Mouse (Mus musculus) thymus, postnatal 25 days (tissue): ENCODE data around the gene Ifna15.
A peak's percentile ranks its signal among the peaks of the same experiment; 100 is the strongest.
"Not testable (repeated sequence)": the region's sequence is repeated elsewhere in the genome, so short reads cannot be mapped to it uniquely, and the experiment has no call there.

Source experiments
- DNase-seq: peaks from one replicate; pipeline ENCODE4 v3.0.0; 2022

Gene Ifna15

DNA sequence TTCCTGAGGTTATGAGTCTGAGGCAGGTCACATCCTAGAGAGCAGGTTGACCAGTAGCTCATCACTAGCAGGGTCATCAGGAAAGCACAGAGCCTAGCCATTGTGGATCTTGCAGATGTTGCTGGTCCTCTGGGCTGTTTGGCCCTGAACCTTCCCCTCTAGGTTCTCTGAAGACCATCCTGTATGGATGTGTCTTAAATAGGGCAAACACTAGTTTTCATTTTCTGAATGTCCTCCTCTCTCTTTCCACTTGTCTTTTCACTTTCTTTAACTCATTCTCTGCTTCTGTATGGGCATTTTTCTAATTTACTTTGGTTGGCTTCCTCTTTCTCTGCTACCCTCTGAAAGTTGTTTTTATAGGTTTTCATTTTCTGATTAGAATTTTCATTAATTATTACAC, at the start of gene Ifna15:
Ifna15 (minus strand) TSS at position 101 of the 400 bp plus-strand sequence.
- DNase-seq, result not testable (repeated sequence)

DNA sequence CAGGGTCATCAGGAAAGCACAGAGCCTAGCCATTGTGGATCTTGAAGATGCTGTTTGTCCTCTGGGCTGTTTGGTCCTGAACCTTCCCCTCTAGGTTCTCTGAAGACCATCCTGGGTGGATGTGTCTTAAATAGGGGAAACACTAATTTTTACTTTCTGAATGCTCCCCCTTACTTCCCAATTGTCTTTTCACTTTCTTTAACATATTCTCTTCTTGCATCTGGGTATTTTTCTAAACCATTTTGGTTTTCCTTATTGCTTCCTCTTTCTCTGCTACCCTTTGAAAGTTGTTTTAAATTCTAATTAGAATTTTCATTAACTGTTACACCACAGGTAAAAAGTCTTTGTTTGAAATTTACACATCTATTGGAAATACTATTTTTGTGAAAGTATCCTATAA, 45.2 kb upstream of the Ifna15 start, which contains the start of gene Ifna12:
Ifna12 (minus strand) TSS at position 101 of the 400 bp plus-strand sequence.
- no peak for DNase-seq

DNA sequence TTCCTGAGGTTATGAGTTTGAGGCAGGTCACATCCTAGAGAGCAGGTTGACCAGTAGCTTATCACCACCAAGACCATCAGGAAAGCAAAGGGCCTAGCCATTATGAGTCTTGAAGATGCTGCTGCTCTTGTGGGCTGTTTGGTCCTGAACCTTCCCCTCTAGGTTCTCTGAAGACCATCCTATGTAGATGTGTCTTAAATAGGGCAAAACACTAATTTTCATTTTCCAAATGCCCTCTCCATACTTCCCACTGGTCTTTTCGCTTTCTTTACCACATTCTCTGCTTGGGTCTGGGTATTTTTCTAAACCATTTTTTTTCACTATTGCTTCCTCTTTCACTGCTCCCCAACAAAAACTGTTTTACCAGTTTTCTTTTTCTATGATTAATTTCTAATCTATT, 34.2 kb upstream of the Ifna15 start, which contains the start of gene Ifna9:
Ifna9 (minus strand) TSS at position 101 of the 400 bp plus-strand sequence.
- no peak for DNase-seq

DNA sequence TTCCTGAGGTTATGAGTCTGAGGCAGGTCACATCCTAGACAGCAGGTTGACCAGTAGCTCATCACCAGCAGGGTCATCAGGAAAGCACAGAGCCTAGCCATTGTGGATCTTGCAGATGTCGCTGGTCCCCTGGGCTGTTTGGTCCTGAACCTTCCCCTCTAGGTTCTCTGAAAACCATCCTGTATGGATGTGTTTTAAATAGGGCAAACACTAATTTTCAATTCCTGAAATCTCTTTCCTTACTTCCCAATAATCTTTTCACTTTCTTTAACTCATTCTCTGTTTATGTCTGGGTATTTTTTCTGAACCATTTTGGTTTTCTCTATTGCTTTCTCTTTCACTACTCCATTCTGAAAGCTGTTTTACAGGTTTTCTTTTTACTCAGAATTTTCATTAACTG, 13.7 kb upstream of the Ifna15 start, which contains the start of gene Ifna14:
Ifna14 (minus strand) TSS at position 101 of the 400 bp plus-strand sequence.
- no peak for DNase-seq

DNA sequence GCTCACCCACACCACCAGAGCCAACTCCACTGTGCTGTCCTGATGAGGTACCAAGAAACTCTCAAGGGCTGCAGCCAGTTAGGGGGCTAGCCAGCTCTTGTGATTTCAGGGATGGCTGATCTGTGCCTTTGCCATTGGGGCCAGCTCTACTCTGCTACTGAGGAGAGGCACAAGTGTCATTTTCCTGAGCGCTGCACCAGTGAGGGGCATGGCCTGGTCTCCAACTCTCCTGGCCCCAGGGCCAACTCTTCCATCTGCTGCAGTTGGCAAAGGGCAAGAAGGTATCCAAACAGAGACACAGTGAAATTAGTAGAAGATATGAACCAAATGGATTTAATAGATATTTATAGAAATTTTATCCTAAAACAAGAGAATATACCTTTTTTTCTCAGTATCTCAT, 3.7 kb upstream of the Ifna15 start:
- DNase-seq, result no peak

DNA sequence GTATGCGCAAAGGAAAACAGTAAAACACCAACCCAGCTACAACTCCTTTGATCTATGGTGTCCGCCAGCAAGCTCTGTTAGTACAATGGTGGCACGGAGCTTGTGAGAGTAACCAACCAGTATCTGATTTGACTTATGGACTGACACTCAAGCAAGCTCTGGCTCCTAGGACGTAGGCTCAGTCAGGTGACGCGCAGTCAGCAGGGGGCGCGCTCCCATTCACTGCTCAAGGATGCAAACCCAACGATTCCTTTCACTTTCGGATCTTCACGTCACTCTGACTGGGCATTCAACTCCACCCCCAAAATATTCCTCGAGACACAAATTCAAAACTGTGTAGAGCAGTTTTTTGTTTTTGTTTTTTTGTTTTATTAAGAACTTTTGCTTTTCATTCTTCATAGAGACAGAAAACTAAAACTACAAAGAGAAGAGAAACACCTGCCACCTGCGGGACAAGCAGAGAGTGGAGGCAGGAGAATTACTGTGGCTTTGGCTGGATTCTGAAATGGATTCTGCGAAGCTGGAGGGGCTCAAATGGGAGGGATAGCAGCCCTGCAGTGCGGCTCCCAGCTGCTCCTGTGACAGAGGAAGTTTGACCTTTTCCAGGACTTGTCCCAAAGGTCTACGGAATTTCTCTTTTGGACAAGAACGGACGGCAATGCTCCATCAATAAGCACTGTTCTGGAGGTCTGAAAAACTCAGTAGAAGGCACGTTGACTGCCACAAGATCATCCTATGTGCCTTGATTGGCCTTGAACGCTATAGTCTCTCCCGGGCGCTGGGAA, 7.7 kb downstream of the Ifna15 start:
- DNase-seq, result peak; percentile 80

DNA sequence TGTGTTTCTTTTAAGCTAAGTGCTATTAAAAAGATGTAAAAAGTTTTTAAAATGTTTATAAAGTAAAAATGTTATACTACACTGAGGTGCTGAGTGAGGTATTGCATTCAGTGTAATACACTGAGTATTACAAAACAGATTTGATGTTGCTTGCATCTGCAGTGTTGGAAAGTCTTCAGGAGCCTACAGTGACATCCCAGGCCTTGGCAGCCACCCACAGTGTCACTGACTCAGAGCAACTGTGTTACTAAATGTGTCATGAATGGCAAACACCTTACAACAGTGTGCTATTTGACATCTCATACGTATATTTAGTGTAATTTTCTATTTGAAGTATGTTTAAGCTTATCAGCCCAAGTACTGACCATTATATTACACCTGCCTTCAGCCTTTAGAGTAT, 10.1 kb downstream of the Ifna15 start:
- DNase-seq, result no peak

DNA sequence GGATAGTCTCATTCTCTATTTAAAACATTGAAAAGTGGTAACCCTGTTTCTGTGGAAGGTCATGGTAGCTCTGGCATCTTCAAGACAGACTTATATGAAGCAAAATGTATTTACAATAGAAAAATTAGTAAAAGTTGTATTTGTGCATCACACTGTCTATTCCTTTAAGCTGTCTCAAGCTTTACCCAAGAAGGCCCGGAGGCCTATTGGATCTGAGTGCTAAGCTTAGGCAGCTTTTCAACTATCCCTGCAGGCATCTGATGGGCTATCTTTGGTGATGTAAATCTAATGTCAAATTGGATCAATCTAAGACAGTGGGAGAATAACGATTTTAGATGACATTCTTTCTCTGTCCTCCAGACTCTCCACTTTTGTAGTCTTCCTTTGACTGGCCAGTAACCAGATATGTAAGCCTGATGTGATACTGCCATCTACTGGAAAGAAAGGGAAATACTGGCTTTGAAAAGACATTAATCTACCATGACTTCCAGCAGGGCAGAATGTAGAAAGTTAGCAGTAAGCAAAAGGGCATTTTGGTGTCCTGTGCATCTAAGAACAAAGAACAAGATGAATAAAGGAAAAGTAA, 14.3 kb downstream of the Ifna15 start:
- DNase-seq, result no peak

DNA sequence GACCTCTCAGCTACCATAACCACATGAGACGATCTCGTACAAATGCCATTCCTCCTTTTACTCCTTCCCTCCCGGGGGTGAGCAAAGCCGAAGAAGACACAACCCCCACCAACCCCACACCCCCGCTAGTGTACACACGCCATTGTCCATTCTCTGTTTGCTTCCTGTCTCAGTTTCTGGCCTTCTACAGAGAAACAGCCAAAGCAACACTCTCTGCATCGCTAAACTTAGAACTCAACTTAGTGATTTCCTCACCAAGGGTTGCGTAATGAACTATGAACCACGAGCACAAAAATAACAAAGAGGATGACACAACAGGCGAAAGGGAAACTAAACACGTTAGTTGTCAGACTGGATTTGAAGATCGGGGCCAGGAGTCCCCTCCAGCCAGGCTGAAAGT, 20.7 kb downstream of the Ifna15 start:
- DNase-seq, result no peak

DNA sequence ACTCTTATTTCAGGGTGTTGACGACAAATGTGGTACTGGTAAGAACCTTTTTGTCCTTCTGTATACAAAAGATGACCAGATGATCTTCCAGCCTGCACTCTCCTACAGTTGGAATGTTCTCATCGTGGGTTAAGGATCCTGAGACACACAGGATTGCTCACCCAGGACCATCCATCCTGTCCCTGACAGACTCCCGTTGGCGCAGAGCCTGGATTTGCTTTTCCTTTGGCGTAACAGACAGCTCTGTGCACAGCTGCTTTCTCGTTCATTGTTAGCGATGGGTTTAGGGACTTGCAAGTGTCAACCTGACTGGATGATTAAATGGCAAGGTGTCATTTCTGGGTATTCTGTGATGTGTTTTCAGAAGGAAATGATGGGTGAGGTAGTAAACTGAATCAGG, 21.4 kb downstream of the Ifna15 start:
- no peak for DNase-seq

DNA sequence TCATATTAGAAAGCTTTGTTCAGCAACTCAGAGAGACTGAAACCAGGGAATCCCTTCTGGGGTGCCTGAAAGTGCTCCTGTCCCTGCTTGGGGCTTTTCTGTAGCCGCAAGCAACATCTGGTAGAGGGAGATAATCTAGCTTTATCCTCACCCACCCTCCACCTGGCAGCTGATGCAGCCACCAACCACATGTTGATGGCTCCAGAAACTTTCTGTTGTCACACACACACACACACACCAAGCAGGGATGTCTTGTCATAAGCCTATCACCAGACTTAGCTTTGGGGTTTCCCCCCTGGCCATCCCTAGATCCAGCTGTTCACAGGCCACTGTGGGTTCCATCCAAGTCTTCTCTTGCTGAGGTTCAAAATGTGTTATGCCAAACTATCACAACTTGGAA, 22.3 kb downstream of the Ifna15 start:
- no peak for DNase-seq

DNA sequence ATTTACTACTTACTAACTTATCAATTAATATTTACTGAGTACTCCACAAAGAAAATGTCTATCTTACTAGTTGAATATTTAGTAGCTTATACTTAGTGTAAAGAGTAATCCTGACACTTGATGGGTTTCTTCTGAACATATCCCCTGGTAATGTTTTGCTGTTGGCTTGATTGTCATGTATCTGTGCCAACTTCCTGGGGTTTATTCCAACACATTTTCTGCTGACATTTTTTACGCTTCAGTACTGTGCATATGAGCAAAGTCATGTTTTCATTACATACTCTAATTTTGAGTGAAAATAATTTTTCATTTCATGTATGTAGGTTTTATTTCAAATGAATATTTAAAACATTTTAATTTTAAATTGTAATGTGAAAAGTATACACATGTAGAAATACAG, 23.1 kb downstream of the Ifna15 start:
- DNase-seq, result no peak

DNA sequence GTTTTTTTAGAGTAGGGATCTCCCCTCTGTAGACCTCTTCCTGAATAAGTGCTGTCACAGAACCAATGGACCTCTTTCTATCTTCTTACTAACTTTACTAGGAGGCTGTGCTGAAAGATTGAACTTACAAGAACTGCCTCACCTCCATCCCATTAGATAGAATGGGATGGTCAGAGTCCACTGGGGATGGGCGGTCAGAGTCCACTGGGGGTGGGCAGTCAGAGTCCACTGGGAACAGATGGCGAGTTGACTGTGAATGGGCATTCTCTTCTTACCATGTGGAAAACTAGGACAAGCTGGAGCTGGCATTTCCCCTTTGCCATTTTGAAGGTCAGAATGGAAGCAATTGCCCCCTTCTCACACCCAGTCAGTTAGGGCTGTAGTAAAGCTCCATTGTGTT, 24.5 kb downstream of the Ifna15 start:
- DNase-seq, result no peak

DNA sequence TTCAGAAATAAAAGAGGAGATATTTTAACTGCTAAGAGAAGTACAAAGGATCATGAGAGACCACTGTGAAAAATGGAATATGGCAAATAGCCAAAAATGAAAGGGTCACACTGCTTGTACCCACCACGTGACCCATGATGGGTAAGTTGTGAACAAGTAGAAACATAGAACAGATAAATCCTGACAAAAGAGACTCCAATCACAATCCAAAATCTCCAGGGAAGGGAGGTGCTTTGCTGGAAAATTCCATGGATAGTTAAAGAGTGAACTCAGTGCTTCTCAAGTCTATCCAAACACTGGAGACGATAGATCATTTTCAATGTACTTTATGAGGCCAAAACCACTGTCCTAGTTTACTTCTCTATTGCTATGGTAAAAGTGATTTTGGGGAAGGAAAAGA, 27.2 kb downstream of the Ifna15 start:
- no peak for DNase-seq

DNA sequence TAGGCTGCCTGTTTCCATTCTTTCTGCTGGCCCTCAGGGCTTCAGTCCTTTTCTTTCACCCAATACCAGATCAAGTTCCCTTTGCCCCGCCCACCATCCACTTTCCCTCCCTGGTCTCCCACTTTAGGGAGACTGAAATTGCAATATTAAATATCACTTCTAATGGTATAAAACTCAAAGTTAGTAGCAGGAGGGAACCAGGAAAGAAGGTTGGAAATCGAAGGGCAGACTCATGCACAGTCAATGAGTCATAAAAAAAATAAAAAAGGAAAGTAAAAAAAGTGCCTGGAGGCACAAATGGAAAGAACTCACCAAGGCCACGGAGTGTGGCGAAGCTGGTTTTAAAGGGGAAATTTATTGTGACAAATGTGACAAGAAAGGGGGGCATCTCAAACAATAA, 27.8 kb downstream of the Ifna15 start:
- DNase-seq, result no peak

DNA sequence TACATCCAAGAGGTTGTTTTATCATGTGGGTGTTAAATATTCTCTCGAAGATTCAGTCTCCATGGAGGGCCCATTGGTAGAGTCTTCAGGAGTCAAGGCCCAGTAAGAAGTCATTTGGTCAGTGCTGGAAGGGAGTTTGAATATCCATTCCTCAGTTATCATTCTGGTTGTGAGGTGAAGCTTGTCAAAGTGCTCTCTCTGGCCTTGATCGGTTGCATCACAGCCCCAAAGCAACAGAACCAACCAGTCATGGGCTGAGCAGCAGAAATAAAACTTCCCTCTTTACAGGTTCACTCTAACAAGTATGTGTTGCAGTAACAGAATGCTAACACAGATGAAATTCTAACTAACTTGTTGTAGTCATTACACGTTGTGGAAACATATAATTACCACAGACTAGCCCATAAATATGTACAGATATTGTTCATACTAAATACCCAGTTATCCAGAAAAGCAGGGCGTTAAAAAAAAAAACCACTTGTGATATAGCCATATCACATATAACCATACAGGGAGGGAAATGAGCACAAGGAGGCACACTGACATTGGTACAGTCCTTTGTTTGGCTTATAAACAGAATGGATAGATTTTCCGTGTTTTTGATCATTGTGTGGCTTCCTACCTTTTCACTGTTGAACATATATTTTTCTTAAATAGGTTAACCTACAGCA, 31.5 kb downstream of the Ifna15 start:
- DNase-seq, result no peak

DNA sequence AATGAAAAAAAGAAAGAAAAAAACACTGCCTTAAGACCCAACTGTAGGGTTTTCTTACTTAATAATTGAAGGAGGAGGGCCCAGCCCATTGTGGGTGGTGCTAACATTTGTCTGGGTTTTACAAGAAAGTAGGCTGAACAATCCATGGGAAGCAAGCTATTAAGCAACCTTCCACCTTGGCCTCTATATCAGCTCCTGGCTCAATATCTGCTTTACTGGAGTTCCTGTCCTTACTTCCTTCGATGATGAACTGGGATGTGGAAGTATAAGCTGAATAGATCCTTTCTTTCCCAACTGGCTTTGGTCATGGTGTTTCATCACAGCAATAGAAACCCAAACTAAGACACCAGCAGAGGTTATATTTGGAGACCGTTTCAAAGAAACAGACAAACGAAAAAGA, 32.7 kb downstream of the Ifna15 start:
- DNase-seq, result no peak

DNA sequence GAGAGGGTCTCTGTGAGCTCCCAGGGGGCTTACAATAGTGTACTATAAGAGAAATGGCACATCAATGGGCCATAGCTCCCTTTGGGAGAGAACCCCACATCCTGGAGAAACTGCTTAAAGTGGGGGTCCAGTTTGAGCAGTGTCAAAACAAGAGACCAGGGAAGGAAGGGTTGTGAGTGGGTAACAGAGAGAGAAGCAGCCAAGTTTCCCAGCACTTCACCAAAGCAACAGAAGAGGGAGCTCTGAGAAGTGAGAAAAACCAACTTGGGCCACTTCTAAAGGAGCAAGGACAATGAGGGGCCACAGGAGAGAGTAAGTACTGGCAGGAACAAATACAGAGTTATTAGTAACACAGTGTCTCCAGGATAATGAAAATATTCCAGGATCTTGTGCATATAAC, 34.8 kb downstream of the Ifna15 start:
- no peak for DNase-seq

DNA sequence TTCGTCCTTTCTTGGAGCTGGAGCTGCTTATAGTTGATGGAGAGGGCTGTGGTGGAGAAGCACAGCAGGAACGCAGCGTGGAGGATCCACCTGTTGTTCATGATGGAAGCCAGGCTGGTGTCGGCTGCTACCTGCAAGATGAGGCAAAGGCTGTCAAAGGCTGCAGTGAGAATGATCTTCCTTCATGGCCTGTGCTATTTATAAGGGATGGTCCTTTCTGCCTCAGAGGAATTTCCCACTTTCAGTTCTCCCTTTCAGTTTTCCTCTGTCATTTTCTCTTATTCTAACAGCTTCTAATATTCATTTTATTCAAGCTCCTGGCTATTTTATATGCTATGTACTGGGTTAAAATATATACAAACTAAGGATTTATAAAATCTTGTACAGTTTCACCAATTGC, 35.4 kb downstream of the Ifna15 start, which contains the start of gene Ifnb1:
Ifnb1 (minus strand) TSS at position 101 of the 400 bp plus-strand sequence.
- no peak for DNase-seq

DNA sequence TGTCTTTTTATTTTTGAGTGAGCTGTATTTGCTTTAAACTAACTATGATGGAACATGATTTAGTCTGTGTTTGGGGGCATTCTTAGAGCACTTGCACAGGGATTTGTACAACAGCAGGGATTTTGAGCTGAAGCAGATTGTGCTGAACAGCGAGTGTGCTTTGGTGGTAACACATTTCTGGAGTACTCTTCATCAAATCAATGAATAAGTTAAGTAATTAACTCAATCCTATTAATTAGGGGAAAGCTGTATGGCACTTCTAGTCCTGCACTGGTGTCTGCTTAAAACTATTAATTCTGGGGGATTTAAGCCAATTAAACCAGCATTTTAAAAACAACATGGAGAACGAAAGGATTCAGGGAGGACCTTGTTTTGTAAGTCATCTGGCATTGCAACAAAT, 40.1 kb downstream of the Ifna15 start:
- DNase-seq, result no peak

DNA sequence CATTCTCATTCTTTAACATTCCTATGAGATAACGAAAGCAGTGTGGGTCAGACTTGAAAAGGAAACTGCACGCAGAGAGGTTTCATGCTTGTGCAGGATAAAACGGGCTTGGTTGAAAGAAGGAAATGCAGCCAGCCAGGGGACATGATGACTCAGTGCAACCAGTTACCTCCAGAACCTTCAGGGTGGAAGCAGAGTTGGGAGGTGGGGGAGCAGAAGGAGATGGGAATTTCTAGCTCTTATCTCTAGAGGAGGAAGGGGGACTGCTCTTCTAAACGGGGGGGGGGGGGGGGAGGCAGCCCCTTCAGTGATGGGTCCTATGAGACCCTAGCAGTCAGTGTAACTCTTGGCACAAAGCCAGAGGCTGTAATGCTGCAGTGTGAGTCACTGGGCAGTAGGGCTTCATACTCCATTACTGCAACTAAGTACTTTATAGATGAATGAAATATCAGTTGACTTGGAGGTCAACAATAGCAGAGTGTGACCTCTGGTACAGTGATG, 42.3 kb downstream of the Ifna15 start:
- no peak for DNase-seq

DNA sequence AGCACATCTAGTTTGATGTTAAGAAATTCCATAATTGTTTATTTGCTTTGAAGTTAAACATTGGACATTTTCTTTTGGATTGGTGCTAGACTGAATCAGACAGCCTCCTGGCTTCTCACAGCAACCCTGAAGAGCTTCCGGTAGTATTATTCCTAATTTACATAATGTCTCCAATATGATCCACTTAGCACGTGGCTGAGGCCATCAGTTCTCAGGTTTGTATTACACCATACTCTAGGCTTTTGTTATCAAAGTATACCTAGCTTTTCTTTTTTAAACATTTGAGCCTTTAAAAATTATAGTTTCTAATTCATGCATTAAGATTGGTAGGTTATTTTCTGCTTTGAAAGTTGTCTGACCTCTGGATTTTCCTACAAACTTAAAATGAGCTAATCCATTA, 42.8 kb downstream of the Ifna15 start:
- no peak for DNase-seq

DNA sequence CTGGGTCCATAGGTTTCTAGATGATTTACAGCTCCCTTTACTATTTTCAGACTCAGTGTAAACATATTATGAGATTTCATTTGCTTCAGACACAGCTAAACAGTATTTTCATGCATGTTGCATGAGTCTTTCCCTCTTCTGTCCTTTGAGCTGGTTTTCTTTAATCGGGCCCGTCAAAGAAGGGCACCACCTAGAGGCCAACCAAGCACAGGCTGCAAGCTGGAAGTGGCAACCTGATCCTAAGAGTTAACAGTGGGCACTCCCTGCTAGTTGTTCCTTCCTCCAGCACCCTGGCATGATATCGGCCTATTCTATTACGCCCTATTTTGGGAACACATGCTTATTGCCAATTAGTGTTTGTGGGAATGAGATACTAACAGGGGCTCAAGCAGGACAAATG, 43.6 kb downstream of the Ifna15 start:
- DNase-seq, result peak; percentile 34

DNA sequence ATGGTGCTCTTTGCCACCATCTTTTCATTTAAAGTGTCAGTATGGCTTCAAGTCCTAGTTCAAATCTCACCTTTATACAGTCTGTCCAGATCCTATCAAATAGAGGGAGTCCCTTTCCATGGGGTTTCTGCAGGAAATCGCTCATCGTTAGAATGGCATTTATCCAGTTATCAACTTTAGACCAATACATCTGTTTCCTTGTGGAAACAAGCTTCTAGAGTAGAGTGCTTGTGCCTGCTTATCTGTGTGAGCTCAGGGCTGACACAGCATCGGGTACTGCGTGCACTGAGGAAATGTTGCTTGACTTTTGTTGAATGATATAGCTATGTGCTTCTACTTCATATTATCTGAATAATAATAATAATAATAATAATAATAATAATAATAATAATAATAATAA, 44.3 kb downstream of the Ifna15 start:
- DNase-seq, result no peak
